Mouse (Mus musculus) ZHBTc4 (cell line): ENCODE data around the gene Vamp4.
A peak's percentile ranks its signal among the peaks of the same experiment; 100 is the strongest.

Experiments
- DNase-seq: peaks from one replicate; pipeline ENCODE4 v3.0.0-alpha.2; 2011; ENCODE audit warnings: low read depth, low spot score

Vamp4 gene

DNA sequence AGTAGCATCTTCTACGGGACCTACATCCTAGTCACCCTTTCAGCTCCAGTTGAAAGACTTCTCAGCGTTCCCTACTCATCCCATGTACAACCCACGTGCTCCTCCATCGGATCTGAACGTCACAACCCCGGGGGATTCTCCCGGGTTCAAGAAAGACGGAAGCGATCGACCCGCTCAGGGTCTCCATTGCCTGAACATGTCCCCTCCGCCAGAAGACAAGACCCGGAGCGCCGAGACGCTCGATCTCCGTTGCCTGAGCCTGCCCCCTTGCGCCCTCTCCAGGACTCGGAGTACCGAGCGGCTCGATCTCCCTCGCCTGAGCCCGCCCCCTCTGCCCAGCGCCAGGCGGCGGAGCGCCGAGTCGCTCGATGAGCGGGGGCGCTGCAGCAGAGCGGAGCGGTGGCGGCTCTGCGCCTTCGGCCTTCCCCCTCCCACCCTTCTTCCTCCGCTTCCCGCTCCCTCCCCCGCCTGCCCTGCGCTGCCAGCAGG lies at the start of gene Vamp4:
Gene Vamp4, plus strand, starts transcription at position 256 of the 489 bp plus-strand sequence.
- peak; percentile 99 for DNase-seq

DNA sequence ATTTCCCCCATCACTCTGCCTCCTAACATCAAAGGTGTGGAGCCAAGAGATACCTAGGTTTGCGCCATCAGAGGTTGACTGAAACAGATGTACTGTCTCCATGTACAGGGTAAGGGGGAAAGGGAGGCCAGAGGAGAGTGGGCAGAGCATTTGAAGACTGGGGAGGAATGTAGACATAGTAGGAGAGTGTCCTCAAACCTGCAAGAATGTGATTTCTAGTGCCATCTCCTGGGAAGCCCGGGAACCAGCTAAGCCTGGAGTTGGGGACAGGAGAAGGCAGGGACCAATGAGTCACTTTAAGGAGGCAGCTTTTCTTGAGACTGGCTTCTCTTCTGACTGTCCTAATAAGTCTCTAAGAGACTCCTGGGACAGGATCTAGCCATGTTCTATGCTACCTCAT lies 40.7 kb upstream of the Vamp4 start:
- DNase-seq, result no peak

DNA sequence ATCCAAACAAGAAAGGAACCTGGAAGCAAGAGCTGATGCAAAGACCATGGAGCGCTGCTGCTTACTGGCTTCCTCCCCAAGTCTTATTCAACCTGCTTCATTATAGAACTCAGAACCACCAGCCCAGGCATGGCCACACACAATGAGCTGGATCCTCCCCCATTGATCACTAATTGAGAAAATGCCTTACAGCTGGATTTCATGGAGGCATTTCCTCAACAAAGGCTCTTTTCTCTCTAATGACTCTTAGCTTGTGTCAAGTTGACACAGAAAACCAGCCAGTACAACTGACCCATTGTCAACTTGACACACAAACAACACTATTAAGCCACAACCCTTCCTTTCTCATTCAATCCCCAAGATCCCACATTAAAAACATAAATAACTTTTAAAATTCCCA lies 39.6 kb upstream of the Vamp4 start:
- no peak for DNase-seq

DNA sequence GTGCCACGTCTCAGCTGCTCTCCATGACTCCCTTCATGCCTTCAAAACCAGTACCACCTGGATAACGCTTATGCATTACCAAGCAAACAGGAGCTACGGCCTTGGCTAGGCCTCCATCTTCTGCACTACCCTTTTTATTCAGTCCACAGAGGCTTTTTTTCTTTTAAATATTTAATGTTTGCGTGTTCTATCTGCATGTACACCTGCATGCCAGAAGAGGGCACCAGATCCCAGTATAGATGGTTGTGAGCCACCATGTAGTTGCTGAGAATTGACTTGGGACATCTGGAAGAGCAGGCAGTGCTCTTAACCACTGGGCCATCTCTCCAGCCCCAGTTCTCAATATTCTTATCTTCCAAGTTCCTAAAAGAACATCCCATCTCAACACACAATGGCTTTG lies 38.7 kb upstream of the Vamp4 start:
- DNase-seq, result no peak

DNA sequence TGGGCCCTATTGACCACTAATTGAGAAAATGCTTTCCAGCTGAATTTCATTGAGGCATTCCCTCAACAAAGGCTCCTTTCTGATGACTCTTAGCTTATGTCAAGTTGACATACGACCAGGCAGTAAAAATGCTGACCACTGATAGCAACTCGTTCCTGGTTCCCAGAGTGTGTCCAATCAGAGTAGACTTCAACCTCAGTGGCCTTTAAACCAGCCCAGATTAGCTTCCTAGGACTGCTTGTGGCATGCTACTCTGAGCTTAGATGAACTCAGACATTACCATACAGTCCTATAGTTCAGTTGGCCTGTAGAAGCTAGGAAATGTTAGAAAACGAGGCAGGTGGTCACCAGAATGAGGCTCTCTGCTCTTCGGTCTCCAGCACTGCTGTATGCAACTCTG lies 38.0 kb upstream of the Vamp4 start:
- no peak for DNase-seq

DNA sequence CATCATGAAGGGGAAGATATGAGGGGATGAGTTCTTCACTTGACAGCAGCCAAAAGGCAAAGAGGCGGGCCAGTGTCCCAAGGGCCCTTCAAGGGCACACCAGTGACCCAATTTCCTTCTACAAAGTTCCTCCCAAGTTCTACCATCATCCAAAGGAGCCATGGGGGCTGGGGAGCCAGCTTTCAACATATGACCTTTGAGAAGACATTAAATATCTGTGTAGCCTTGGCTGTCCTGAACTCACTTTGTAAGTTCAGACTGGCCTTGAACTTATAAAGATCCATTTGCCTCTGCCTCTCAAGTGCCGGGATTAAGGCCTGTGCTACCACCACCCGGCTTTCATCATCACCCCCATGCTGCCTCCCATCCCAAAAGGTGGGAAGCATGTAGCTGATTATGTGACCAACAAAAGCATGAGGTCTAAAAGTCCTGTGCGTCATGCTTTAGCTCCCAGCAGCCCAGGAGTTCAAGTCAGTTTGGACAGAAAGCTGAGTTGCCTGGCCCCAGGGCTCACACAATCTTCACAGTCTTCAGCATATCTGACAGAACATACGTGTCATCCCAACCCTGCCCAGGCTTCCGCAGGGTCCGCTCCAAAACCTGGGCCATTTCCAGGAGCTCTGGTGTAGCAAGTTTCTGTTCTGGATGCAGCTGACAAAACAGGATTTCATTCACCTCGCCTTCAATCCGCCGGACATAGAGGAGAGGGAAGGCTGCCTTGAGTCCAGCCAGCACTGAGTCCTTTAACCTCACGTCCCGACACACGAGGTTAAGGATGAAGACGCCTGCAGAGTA lies 36.4 kb upstream of the Vamp4 start:
- DNase-seq, result no peak

DNA sequence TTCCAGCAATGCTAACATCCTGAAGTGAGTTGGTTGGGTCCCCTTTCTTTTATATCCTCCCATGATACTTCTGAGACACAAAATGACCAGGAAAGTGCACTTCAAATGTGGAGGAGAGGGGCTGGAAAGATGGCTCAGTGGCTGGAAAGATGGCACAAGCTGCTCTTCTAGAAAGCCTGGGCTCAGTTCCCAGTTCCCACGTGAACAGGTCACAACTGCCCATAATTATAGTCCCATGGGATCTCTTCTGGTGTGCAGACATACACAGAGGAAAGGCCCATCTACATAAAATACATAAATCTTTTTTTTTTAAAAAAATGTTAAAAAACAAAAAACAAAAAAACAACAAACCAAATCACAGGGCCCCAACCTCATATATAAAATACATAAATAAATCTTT lies 27.1 kb upstream of the Vamp4 start:
- DNase-seq, result no peak

DNA sequence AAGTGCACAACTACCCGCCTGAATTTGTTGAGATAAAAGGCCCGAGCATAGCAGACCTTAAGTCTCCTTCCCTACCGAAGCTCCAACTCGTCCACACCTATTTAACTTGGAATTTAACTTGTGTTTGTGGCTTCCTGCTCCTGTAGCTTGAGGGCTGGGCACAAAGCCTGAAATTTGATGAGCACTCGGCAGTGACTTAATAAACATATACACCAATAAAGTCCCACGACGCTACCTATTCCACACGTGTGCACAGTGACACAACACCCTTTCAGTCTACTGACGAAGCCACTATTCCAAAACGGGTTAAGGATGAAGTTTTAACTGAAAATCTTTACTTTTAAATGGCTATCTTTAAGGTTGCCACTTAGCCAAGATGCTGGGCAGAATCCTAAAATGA lies 22.7 kb upstream of the Vamp4 start:
- DNase-seq, result no peak

DNA sequence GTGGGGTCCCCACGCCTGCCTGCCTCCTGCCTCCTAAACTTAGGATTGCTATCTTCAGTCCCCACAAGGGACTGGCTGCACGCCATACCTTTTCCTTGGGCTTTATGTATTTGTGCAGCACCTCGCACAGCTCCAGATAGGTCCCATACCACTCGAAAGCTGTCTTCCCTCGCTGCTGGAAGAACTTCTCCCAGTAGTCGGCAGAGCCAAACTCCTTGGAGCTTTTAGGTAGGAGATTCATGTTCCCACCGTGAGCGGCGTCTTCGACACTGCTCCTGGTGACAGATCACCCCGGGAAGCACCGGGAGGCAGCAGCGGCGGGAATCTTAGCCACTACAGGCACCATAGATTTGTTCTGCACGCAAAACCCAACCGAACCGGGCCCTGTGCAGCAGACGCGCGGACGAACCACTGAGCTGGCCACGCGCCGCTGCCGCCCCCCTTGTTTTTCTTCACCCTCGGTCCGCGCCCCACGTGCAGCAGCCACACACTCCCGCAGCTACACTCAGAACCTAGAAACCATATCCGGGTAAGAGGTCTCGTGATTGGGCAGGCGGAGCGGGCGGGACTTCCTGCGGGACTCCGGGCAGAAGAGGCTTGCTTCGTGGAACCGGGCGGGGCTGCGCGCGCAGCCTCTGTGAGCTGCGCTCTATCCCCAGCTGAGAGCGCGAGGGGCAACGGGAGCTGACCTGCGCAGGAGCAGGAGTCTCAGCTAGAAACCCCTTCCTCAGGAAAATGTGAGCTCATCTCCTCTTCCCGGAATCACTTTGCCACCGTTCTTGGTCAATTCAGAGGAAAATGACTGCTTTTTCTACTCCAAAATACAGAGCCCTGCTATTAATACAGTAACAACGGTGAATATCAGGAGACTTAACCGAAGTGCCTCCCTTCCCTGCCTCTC lies 22.0 kb upstream of the Vamp4 start, which contains the start of gene Mettl13:
Gene Mettl13, minus strand, starts transcription at position 536 of the 901 bp plus-strand sequence.
- peak; percentile 97 for DNase-seq

DNA sequence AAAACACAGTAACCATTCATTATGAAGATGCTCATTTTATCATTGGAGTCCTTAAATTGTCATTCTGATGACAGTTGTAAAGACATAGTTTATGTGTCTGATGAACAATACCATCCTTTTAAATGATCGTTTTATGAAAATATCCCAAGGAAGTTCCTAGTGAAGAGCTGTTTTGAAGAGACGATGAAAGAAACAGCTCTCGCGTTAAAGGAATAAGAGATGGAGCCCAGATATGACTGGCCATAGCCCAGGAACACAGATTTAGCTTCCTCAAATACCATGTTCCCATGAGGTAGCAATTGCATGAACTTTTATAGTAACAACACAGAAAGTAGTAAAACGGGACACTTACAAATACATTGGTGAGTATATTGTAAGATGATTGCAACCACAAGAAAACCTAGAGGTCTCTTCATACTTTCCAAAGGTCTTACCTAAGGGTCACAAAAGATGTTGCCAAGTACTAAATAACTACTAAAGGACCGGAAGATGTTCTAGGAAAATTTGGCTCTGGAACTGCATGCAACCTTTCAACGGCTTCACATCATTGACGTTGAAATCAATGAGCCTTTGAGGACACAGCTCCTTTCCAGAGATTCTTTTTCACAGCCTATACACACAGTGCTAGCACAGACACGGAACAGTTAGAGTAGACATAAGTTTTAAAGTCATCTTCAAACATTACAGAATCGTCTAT lies 21.2 kb upstream of the Vamp4 start:
- DNase-seq, result no peak

DNA sequence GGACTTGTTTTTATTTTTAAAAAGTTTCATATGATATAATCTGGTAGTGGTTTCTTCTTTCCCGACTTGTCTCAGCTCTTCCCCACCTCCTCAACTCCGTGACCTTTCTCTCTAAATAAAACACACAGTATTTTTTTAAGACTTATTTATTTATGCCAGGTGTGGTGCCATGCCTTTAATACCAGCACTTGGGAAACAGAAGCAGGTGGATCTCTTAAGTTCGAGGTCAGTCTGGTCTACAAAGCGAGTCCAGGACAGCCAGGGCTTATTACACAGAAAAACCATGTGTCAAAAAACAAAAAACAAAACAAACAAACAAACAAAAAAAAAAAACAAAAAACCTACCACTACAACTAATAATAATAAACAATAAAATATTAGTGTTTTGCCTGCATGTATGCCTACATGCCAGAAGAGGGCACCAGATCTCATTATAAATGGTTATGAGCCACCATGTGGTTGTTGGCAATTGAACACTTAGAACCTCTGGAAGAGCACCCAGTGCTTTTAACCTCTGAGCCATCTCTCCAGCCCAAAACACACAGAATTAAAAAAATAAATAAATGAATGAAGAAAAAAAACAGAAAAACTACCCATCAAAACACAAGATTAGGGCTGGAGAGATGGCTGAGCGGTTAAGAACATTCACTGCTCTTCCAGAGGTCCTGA lies 20.6 kb upstream of the Vamp4 start:
- peak; percentile 54 for DNase-seq

DNA sequence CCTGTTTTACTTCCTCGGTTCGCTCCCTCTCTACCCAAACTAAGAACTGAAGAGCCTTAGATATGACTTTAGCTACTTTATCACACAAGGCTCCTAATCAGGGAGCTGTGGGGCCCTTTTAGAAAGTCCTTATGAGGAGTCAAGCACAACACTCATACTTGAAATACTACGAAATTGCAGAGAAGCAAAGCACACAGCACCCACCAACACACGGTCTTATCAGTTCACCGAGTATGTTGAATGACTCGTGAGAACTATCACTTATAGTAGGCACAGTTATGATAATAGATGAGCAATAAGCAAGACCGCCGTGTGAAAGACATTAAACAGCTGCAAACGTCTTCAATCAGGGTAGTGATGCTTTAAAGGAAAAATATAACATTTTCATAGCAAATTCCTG lies 17.4 kb upstream of the Vamp4 start:
- DNase-seq, result no peak

DNA sequence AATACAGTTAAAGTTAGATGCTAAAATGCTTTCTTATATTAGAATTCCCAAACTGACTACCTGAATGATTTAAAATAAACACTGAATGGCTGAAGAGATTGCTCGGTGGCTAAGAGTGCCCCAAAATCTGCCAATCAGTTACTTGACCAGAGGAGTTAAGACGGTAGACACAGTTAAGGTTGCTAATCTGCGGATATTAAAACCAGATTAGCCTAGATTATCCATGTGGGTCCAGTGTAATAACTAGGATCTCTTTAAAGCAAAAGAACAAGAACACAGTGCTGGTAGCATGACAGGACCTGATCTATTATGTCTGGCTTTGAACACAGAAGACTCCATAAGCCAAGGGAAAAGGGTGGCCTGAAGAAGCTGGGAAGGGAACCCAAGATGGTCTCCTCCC lies 16.1 kb upstream of the Vamp4 start:
- no peak for DNase-seq

DNA sequence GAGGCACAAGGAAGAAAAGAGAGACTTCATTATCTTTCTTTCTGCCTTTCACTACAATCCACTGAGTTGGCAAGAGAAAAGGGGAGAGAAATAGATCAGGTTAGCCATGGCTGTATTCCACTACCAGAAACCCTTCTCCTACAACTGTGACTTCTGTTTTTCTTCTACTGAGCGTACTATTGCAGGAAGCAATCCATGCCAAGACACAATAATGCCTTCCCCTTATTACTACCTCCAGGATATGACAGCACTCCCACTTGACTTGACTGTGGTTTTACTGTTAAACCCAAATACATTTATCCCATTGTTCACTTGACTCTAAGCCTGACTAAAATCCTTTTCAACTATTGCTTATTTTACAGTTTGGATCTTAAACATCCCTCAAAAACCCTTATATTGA lies 7.1 kb upstream of the Vamp4 start:
- no peak for DNase-seq

DNA sequence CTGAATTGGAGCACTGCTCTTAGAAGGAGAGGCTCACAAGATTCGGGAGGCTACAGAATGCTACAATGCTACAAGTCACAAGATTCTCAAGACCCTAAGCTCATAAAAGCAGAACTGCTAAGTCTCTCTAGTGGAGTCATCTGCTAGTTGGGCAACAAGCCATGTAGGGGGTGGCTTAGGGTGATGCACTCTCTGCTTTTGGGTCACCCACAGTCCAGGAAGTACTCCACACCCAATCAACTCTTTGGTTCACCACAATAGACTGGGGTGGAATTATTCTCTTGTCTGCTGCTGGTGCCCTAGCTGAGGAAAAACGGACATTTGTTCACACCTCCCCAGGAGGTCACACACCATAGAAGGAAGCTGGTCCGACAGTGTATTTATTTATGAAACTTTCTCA lies 5.3 kb upstream of the Vamp4 start:
- no peak for DNase-seq

DNA sequence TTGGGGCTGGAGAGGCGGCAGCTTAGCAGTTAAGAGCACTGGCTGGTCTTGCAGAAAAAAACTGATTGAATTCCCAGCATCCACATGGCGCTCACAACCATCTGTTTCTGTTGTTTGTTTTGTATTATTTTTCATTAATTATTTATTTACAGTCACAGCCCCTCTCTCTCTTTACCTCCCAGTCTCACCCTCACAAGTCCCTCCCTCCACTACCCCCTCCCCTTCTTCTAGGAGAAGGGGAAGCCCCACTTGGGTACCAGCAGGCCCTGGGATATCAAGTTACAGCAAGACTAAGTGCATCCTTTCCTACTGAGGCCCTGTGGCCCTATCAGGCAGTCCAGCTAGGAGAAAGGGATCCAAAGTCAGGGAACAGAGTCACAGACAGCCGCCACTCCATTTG lies 3.0 kb upstream of the Vamp4 start:
- no peak for DNase-seq

DNA sequence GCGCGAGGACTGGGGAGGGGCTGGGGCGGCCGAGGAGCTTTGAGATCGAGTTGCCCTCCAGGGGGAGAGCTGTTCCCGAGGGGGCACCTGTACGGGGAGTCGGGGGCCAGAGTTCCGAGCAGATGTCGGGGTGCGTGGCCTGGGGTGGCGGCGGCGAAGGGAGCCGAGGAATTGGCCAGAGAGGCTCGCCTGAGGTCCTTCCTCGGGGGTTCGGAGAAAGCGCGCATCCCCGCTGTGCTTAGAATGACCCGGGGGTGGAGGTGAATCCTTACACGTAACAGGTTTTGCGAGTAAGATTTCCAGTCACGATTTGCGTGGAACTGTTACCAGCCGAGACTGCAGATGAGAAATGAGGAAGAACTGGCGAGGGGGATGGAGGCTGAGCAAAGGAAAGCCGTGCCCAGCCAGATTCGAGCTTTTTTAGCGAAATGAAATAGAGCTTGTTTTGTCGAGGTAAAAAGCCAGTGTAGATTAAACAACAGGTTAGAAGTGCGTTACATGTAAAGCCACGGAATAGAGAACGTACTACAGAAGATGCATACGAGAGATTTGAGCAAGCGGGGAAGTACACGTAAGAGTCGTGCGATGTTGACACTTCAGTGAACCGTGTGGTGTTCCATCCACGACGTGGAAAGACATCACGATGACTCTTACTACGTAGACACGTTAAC lies 751 bp downstream of the Vamp4 start:
- peak; percentile 40 for DNase-seq

DNA sequence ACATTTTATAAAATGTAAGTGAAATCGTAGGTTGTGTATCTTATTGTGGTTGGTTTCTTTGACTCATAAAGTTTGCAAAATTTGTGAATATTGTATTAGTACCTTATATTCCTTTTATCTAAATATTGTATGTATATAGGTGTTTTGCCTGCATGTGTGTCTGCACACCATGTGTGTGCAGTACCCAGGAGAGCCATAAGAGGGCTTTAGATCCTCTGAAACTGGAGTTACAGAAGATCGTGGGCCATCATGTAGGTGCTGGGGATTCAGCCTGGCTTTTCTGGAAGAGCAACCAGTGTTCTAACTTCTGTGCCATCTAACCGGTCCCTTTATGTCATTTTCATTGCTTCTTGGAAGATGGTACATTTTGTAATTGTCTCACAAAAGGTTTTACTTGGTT lies 4.8 kb downstream of the Vamp4 start:
- peak; percentile 75 for DNase-seq

DNA sequence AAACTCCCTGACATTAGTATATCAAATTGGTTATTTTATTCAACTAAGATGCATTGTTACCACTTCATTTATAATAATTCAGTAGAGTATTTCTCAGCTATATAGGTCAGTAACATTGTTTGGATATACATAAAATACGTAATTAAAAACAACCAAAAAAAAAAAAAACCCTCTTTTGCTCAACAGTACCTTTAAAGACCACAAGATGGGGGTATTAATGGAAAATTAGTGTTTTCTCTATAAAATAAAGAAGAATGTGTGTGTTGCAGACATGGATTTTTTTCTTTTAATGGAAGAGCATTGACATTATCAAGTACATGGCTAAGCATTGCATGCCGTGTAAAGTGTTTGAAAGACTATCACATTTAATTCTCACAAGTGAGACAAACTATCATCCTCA lies 12.6 kb downstream of the Vamp4 start:
- no peak for DNase-seq

DNA sequence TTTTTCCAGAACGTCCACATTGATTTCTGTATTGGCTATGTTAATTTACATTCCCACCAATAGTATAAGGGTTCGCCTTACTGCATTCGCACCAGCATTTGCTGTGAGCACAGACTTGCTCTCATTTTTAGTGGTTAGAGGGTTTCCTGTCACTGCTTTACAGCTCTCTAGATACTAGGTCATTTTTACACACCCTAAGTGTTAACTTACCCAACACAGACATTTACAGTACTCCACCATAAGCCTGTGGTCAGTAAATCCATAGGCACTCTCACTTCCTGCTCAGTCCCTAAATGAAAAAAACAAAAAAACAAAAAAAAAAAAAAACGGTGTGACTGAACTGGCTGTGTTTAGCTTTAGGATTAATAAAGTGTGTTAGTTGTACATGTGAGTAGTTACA lies 16.0 kb downstream of the Vamp4 start:
- DNase-seq, result no peak

DNA sequence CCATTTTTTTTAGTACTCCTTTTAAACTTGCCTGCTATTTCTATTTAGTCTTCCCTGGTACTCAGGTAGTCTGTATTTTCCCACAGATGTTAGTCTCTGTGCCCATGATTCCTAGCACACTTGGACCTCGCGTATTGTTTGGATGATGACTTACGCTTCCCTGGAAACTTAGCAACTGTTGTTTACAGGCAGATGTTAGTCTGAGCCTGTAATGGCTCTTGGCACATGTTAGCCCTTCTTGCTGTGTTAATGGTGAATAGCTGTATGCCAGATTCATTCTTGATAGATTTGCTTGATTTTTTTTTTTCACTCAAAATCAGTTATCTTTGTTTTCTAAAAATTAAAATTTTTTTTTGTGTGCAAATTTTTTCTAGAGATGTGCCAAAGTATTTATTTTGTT lies 18.3 kb downstream of the Vamp4 start:
- no peak for DNase-seq
